Mouse (Mus musculus): ENCODE results near the gene Chrd. TPM values are rescaled to one million over a fixed set of nuclear protein-coding genes. Genes with fewer than 3 reads are reported as not detected.

The Chrd gene
- polyA plus RNA-seq, 1 experiment, result 0.63 TPM

- Histone ChIP-seq H3K79me3 (ENCODE audit: low read depth) (no peaks in the 10 kb centered on the region), H3K36me3 (ENCODE audit: control insufficient read depth, insufficient read depth) (no peaks in the 10 kb centered on the region), H3K4me3 (ENCODE audit: insufficient read depth, poor library complexity, severe bottlenecking) (no peak overlapping the region), H3ac (ENCODE audit: control insufficient read depth, insufficient read length, low read depth) (no peak overlapping the region), H3K79me2 (ENCODE audit: control insufficient read depth, insufficient read depth) (no peaks in the 10 kb centered on the region), H3K27me3 (ENCODE audit: control insufficient read depth, insufficient read depth, insufficient read length) (no peaks in the 10 kb centered on the region)
- no peak for TF ChIP-seq MYOD1 (IDR thresholded peaks at IDR 0.05; ENCODE audit: control insufficient read depth, insufficient read length, low read depth)
- TF ChIP-seq MYOG (IDR thresholded peaks at IDR 0.05; ENCODE audit: control insufficient read depth, extremely low read depth, insufficient read length), result no peak
- no peak for TF ChIP-seq CTCF (IDR thresholded peaks at IDR 0.05; ENCODE audit: control insufficient read depth, insufficient read depth, insufficient read length)
- TF ChIP-seq CEBPB (IDR thresholded peaks at IDR 0.05; ENCODE audit: low read depth), result no peak
- TF ChIP-seq MAX (IDR thresholded peaks at IDR 0.05), result no peak
- TF ChIP-seq FOSL1 (IDR thresholded peaks at IDR 0.05; ENCODE audit: insufficient read depth, low read length, poor library complexity, severe bottlenecking), result no peak
- TF ChIP-seq USF1 (IDR thresholded peaks at IDR 0.05; ENCODE audit: low read depth), result no peak
Measured at GRCm38 (mm10) chr16:20783891-20784290, 51.0 kb downstream of the Chrd start.

- Histone ChIP-seq H3K27me3 (ENCODE audit: control insufficient read depth, insufficient read depth, insufficient read length) (no peaks in the 10 kb centered on the region), H3K36me3 (ENCODE audit: control insufficient read depth, insufficient read depth) (no peaks in the 10 kb centered on the region), H3ac (ENCODE audit: control insufficient read depth, insufficient read length, low read depth) (no peak overlapping the region), H3K4me3 (ENCODE audit: insufficient read depth, poor library complexity, severe bottlenecking) (no peak overlapping the region), H3K79me3 (ENCODE audit: low read depth) (no peaks in the 10 kb centered on the region), H3K79me2 (ENCODE audit: control insufficient read depth, insufficient read depth) (no peaks in the 10 kb centered on the region)
- no peak for TF ChIP-seq MAX (IDR thresholded peaks at IDR 0.05)
- TF ChIP-seq MYOD1 (IDR thresholded peaks at IDR 0.05; ENCODE audit: control insufficient read depth, insufficient read length, low read depth), result no peak
- no peak for TF ChIP-seq CEBPB (IDR thresholded peaks at IDR 0.05; ENCODE audit: low read depth)
- no peak for TF ChIP-seq CTCF (IDR thresholded peaks at IDR 0.05; ENCODE audit: control insufficient read depth, insufficient read depth, insufficient read length)
Measured at GRCm38 (mm10) chr16:20784754-20785153, 51.8 kb downstream of the Chrd start.

GRCm38 (mm10) chr16:20786556-20786955 is 53.6 kb downstream of the Chrd start:
- Histone ChIP-seq H3K79me3 (ENCODE audit: low read depth) (no peaks in the 10 kb centered on the region), H3K27me3 (ENCODE audit: control insufficient read depth, insufficient read depth, insufficient read length) (no peaks in the 10 kb centered on the region), H3K36me3 (ENCODE audit: control insufficient read depth, insufficient read depth) (no peaks in the 10 kb centered on the region), H3ac (ENCODE audit: control insufficient read depth, insufficient read length, low read depth) (no peak overlapping the region), H3K4me3 (ENCODE audit: insufficient read depth, poor library complexity, severe bottlenecking) (no peak overlapping the region), H3K79me2 (ENCODE audit: control insufficient read depth, insufficient read depth) (no peaks in the 10 kb centered on the region)
- TF ChIP-seq MYOG (IDR thresholded peaks at IDR 0.05; ENCODE audit: control insufficient read depth, extremely low read depth, insufficient read length) (no peak), FOSL1 (IDR thresholded peaks at IDR 0.05; ENCODE audit: insufficient read depth, low read length, poor library complexity, severe bottlenecking) (no peak), USF1 (IDR thresholded peaks at IDR 0.05; ENCODE audit: low read depth) (no peak), CTCF (IDR thresholded peaks at IDR 0.05; ENCODE audit: control insufficient read depth, insufficient read depth, insufficient read length) (no peak), CEBPB (IDR thresholded peaks at IDR 0.05; ENCODE audit: low read depth) (no peak), MAX (IDR thresholded peaks at IDR 0.05) (no peak), MYOD1 (IDR thresholded peaks at IDR 0.05; ENCODE audit: control insufficient read depth, insufficient read length, low read depth) (no peak)

- H3K4me3 ChIP-seq (ENCODE audit: insufficient read depth, poor library complexity, severe bottlenecking), result no peak overlapping the region
- no peaks in the 10 kb centered on the region for H3K27me3 ChIP-seq (ENCODE audit: control insufficient read depth, insufficient read depth, insufficient read length)
- no peak overlapping the region for H3ac ChIP-seq (ENCODE audit: control insufficient read depth, insufficient read length, low read depth)
- H3K79me3 ChIP-seq (ENCODE audit: low read depth), result no peaks in the 10 kb centered on the region
- TF ChIP-seq FOSL1 (IDR thresholded peaks at IDR 0.05; ENCODE audit: insufficient read depth, low read length, poor library complexity, severe bottlenecking), result no peak
- TF ChIP-seq CEBPB (IDR thresholded peaks at IDR 0.05; ENCODE audit: low read depth), result no peak
- TF ChIP-seq USF1 (IDR thresholded peaks at IDR 0.05; ENCODE audit: low read depth), result no peak
- TF ChIP-seq CTCF (IDR thresholded peaks at IDR 0.05; ENCODE audit: control insufficient read depth, insufficient read depth, insufficient read length), result no peak
- no peak for TF ChIP-seq MYOG (IDR thresholded peaks at IDR 0.05; ENCODE audit: control insufficient read depth, extremely low read depth, insufficient read length)
- TF ChIP-seq MYOD1 (IDR thresholded peaks at IDR 0.05; ENCODE audit: control insufficient read depth, insufficient read length, low read depth), result no peak
- no peak for TF ChIP-seq MAX (IDR thresholded peaks at IDR 0.05)
- no peaks in the 10 kb centered on the region for H3K79me2 ChIP-seq (ENCODE audit: control insufficient read depth, insufficient read depth)
- H3K36me3 ChIP-seq (ENCODE audit: control insufficient read depth, insufficient read depth), result no peaks in the 10 kb centered on the region
Measured at GRCm38 (mm10) chr16:20791803-20792202, 58.9 kb downstream of the Chrd start.

Other genes starting within 250 kb of the Chrd start
- 108 TPM for gene Eif2b5, start 234.3 kb upstream of the Chrd start, polyA plus RNA-seq (2012; fragmentation: generic; extraction: Trizol)
- gene Dvl3, start 216.1 kb upstream of the Chrd start, polyA plus RNA-seq (2012; fragmentation: generic; extraction: Trizol), result 15.8 TPM
- 556 TPM for gene Ap2m1, start 197.6 kb upstream of the Chrd start, polyA plus RNA-seq (2012; fragmentation: generic; extraction: Trizol)
- gene Abcf3, start 184.6 kb upstream of the Chrd start, polyA plus RNA-seq (2012; fragmentation: generic; extraction: Trizol), result 37.1 TPM
- 0.11 TPM for gene Vwa5b2, start 143.7 kb upstream of the Chrd start, polyA plus RNA-seq (2012; fragmentation: generic; extraction: Trizol)
- gene Eef1akmt4, start 121.5 kb upstream of the Chrd start, polyA plus RNA-seq (2012; fragmentation: generic; extraction: Trizol), result 32.5 TPM
- gene Gm49333, start 121.5 kb upstream of the Chrd start, polyA plus RNA-seq (2012; fragmentation: generic; extraction: Trizol), result not detected
- gene Alg3, start 121.4 kb upstream of the Chrd start, polyA plus RNA-seq (2012; fragmentation: generic; extraction: Trizol), result 35.4 TPM
- gene Camk2n2, start 111.8 kb upstream of the Chrd start, polyA plus RNA-seq (2012; fragmentation: generic; extraction: Trizol), result 6.7 TPM
- 5.0 TPM for gene Ece2, start 103.3 kb upstream of the Chrd start, polyA plus RNA-seq (2012; fragmentation: generic; extraction: Trizol)
- 297 TPM for gene Psmd2, start 81.5 kb upstream of the Chrd start, polyA plus RNA-seq (2012; fragmentation: generic; extraction: Trizol)
- 342 TPM for gene Eif4g1, start 64.8 kb upstream of the Chrd start, polyA plus RNA-seq (2012; fragmentation: generic; extraction: Trizol)
- 0.05 TPM for gene Fam131a, start 39.9 kb upstream of the Chrd start, polyA plus RNA-seq (2012; fragmentation: generic; extraction: Trizol)
- 104 TPM for gene Polr2h, start 15.5 kb upstream of the Chrd start, polyA plus RNA-seq (2012; fragmentation: generic; extraction: Trizol)
- 5.8 TPM for gene Clcn2, start 15.4 kb upstream of the Chrd start, polyA plus RNA-seq (2012; fragmentation: generic; extraction: Trizol)
- gene Thpo, start 1.4 kb downstream of the Chrd start, polyA plus RNA-seq (2012; fragmentation: generic; extraction: Trizol), result 0.15 TPM